Mouse (Mus musculus) heart, embryonic 14.5 days (tissue): ENCODE results near the gene Zfp773. TPM values are rescaled to one million over a fixed set of nuclear protein-coding genes. Genes with fewer than 3 reads are reported as not detected.

ENCODE experiments used
- ATAC-seq: fragments of 200-750 bp; cut with Nextera tagmentation; 2 replicates; pipeline ENCODE4 v1.8.0; 2017; ENCODE audit warnings: low read depth, moderate TSS enrichment; ENCODE audit not compliant: insufficient number of reproducible peaks, insufficient read depth, low FRiP score
- H3K27ac ChIP-seq, 2 experiments: fragments of 200-500 bp in 1 of 2; fragments of 300-500 bp in 1 of 2; sonication (generic) in 1 of 2; replicated peaks in 1 of 2; 2 replicates each; pipeline ENCODE4 v1.5.1; 2012 to 2014; ENCODE audit warnings: low read depth in 2 of 2, low read length in 2 of 2, control low read depth in 1 of 2, mild to moderate bottlenecking in 1 of 2, mixed read lengths in 1 of 2; ENCODE audit not compliant: control insufficient read depth in 1 of 2, insufficient read depth in 1 of 2
- H3K27me3 ChIP-seq: fragments of 300-500 bp; sonication (generic); 2 replicates; pipeline ENCODE4 v1.6.1; 2014; ENCODE audit warnings: mild to moderate bottlenecking, low read length, control low read depth; ENCODE audit not compliant: control insufficient read depth, insufficient read depth
- H3K36me3 ChIP-seq: fragments of 300-500 bp; sonication (generic); 2 replicates; pipeline ENCODE4 v1.6.1; 2014; ENCODE audit warnings: mild to moderate bottlenecking, control low read depth, low read length, mixed read lengths; ENCODE audit not compliant: control insufficient read depth, insufficient read depth
- H3K4me1 ChIP-seq, 2 experiments: fragments of 200-500 bp in 1 of 2; fragments of 300-500 bp in 1 of 2; sonication (generic) in 1 of 2; 2 replicates each; pipeline ENCODE4 v1.6.1; 2012 to 2014; ENCODE audit warnings: low read length in 2 of 2, control low read depth in 1 of 2, mixed read lengths in 1 of 2; ENCODE audit not compliant: control insufficient read depth in 2 of 2, insufficient read depth in 2 of 2
- H3K4me2 ChIP-seq: fragments of 300-500 bp; sonication (generic); 2 replicates; pipeline ENCODE4 v1.6.1; 2014; ENCODE audit warnings: mild to moderate bottlenecking, low read length
- H3K4me3 ChIP-seq, 2 experiments: fragments of 200-500 bp in 1 of 2; fragments of 300-500 bp in 1 of 2; sonication (generic) in 1 of 2; 2 replicates each; pipeline ENCODE4 v1.5.1; 2012 to 2014; ENCODE audit warnings: low read length in 2 of 2, mild to moderate bottlenecking in 2 of 2, control low read depth in 1 of 2, low read depth in 1 of 2, moderate library complexity in 1 of 2; ENCODE audit not compliant: control insufficient read depth in 1 of 2, insufficient read depth in 1 of 2
- H3K9ac ChIP-seq: fragments of 300-500 bp; sonication (generic); 2 replicates; pipeline ENCODE4 v1.6.1; 2014; ENCODE audit warnings: mild to moderate bottlenecking, low read length
- H3K9me3 ChIP-seq: fragments of 300-500 bp; sonication (generic); 2 replicates; pipeline ENCODE4 v1.6.1; 2016; ENCODE audit warnings: low read length, control low read depth; ENCODE audit not compliant: control insufficient read depth
- WGBS: fragments of 180-500 bp; shearing (Covaris S2); extraction: QIAGEN DNeasy Blood & Tissue Kit; methylation state at CpG from one replicate; pipeline ENCODE4 v1.1.7; 2014; 5-methylcytosine and 5-hydroxymethylcytosine counted together
- polyA plus RNA-seq: library from polyadenylated mRNA; unstranded; fragments of >200 nt; fragmentation: Nextera tagmentation; extraction: Ambion mirVana; gene quantifications from 2 replicates; pipeline ENCODE4 v1.2.1, GENCODE M21; 2014

The Zfp773 gene
- polyA plus RNA-seq, 1 experiment from 2014 or later: 1.3 TPM

DNA sequence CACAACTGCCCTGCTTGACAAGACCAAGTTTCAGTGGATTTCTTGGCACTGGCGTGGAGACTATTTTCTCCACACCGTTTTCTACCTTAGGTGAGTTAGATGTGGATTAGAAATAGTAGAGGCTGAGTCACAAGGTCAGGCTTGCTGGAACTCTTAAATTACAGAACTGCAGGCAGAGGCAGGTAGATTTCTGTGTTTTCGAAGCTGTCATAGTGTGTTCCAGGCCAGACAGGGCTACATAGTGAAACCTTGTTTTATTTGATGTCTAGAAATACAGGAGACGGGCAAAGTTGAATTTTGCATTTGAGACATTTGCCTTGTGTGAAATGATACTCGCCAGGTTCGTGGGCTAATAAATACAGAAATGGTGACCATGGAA lies 15.0 kb downstream of the Zfp773 start:
- peaks cover 0 to 8% of the 10 kb centered on the region in 2 experiments; a peak in 2 of 4 replicates for H3K4me1 ChIP-seq
- peaks cover 24% of the 10 kb centered on the region for H3K36me3 ChIP-seq
- no peaks in the 10 kb centered on the region for H3K27me3 ChIP-seq
- peak overlapping the region; percentile 69 for H3K4me2 ChIP-seq
- 54% methylated on average over 6 of the region's 6 CpGs for WGBS
- H3K9me3 ChIP-seq: no peaks in the 10 kb centered on the region
- H3K27ac ChIP-seq: no peak overlapping the region
- no peak overlapping the region for H3K9ac ChIP-seq
- ATAC-seq: no peak
- peak overlapping the region; percentile 61 to 73 for H3K4me3 ChIP-seq

DNA sequence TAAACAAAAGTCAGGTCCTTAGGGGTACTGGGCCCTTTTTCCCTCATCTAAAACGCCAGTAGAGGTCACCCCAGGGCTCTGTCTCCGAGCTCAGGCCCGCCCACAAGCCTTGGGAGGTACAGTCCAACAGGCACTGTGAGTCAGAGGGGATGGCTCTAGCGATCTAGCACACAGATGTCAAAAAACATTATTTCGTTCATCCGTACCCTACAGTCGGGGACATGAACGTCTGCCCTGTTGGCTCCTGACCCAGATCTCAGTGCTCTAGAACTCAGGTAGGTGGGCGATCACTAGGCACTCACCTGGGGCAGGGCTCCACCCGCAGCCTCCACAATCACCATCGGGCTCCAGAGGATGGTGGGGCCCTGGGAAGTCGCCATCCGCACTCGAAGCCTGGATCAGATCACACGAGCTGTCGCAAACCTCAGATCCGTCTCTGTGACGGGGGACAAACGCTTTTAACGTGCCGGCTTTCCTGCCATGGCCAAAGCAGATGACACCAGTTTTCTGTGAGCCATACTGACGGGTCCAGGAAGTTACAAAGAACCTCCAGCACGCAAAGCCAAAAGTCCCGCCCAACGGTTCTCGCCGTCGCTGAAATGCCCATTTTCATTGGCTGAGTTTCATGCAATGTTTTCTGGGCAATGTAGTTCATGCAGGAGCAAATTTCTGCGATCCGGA lies 15.5 kb downstream of the Zfp773 start, which contains the start of gene Zfp954:
TSS of gene Zfp954 (minus strand) at position 568 of the 681 bp plus-strand sequence.
- WGBS: under 1% methylated on average over 30 of the region's 30 CpGs
- ATAC-seq: peak; percentile 86
- H3K36me3 ChIP-seq: peaks cover 29% of the 10 kb centered on the region
- H3K27ac ChIP-seq: peak within 1 kb of the TSS in 1 of 2 experiments; percentile 44; a peak in 1 of 4 replicates
- peak within 1 kb of the TSS; percentile 72 for H3K9ac ChIP-seq
- no peaks in the 10 kb centered on the region for H3K9me3 ChIP-seq
- peak within 1 kb of the TSS; percentile 61 to 73 for H3K4me3 ChIP-seq
- no peaks in the 10 kb centered on the region for H3K27me3 ChIP-seq
- peaks cover 0 to 8% of the 10 kb centered on the region in 2 experiments; a peak in 2 of 4 replicates for H3K4me1 ChIP-seq
- H3K4me2 ChIP-seq: peak within 1 kb of the TSS; percentile 69

DNA sequence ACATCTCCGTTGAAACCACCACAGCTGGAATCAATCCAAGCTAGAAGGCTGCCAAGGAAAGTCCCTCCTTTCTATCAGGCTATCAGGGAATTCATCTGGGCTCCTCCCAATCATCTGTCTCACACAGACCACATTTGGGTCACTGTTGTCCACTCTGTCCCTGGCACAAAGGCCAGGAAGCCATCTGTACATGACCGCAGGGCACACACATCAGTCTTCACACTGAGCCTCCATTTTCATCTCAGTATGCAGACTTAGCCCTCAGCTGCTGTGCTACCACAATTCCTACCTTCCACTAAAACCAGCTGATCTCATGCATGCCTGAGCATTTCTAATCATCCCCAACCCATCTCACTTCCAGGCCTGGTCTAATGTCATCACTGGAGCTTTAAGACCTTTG lies 18.1 kb downstream of the Zfp773 start:
- H3K9me3 ChIP-seq: no peaks in the 10 kb centered on the region
- ATAC-seq: no peak
- H3K4me2 ChIP-seq: no peak overlapping the region
- H3K27ac ChIP-seq: no peak overlapping the region
- no peaks in the 10 kb centered on the region for H3K27me3 ChIP-seq
- 85% methylated on average over 2 of the region's 2 CpGs for WGBS
- H3K9ac ChIP-seq: no peak overlapping the region
- H3K4me1 ChIP-seq: peaks cover 0 to 8% of the 10 kb centered on the region in 2 experiments; a peak in 2 of 4 replicates
- H3K36me3 ChIP-seq: peaks cover 50% of the 10 kb centered on the region
- no peak overlapping the region for H3K4me3 ChIP-seq

DNA sequence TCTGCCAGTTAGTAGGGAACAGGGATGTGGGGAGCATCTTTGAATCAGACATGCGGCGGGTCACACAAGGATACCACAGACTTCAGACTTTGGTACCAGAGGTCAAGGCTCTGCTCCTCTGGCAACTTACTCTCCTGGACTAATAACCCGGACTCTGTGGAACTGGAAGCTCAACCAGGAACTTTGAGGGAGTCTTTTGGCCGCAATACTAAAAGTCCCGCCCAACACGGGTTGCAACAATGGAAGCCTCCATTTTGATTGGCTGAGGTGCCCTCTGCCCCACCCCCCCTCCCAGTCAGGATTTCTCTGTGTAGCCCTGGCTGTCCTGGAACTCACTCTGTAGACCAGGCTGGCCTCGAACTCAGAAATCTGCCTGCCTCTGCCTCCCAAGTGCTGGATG lies 28.1 kb downstream of the Zfp773 start:
- no peaks in the 10 kb centered on the region for H3K27me3 ChIP-seq
- 89% methylated on average over 7 of the region's 7 CpGs for WGBS
- H3K4me2 ChIP-seq: no peak overlapping the region
- no peak overlapping the region for H3K4me3 ChIP-seq
- H3K9me3 ChIP-seq: no peaks in the 10 kb centered on the region
- H3K9ac ChIP-seq: no peak overlapping the region
- H3K36me3 ChIP-seq: peaks cover 3% of the 10 kb centered on the region
- no peaks in the 10 kb centered on the region for H3K4me1 ChIP-seq
- ATAC-seq: no peak
- H3K27ac ChIP-seq: no peak overlapping the region

Other genes with a start within 250 kb of the Zfp773 start
- not detected in 2 replicates for gene Aurkc, start 141.5 kb downstream of the Zfp773 start, polyA plus RNA-seq
- 6.8 and 9.2 TPM in 2 replicates for gene Zfp954, start 15.3 kb downstream of the Zfp773 start, polyA plus RNA-seq
- 1.2 and 1.6 TPM in 2 replicates for gene Zfp418, start 34.6 kb upstream of the Zfp773 start, polyA plus RNA-seq
- 3.9 and 5.3 TPM in 2 replicates for gene Zfp772, start 73.2 kb upstream of the Zfp773 start, polyA plus RNA-seq
- gene Vmn2r29, start 110.6 kb upstream of the Zfp773 start, polyA plus RNA-seq: 0.14 TPM in 1 of 2 replicates, not detected in the other
- gene Gm45844, start 141.5 kb upstream of the Zfp773 start, polyA plus RNA-seq: 1.9 and 2.3 TPM in 2 replicates
- gene Clcn4, start 164.1 kb upstream of the Zfp773 start, polyA plus RNA-seq: 46.2 and 50.1 TPM in 2 replicates
- gene Vmn2r30, start 200.9 kb upstream of the Zfp773 start, polyA plus RNA-seq: not detected in 2 replicates
- not detected in 2 replicates for gene Gm45783, start 237.8 kb upstream of the Zfp773 start, polyA plus RNA-seq